Mouse (Mus musculus) heart, postnatal 0 days (tissue): Measurements from ENCODE around the gene Scamp2.

Experiments
- CTCF ChIP-seq: IDR thresholded peaks from 2 replicates; pipeline ENCODE4 v1.5.1; 2016; ENCODE audit warnings: antibody characterized with exemption, control low read depth, low read depth
- EP300 ChIP-seq: IDR thresholded peaks from 2 replicates; pipeline ENCODE4 v1.6.1; 2016; ENCODE audit warnings: antibody characterized with exemption, low read depth

GRCm38 (mm10) chr9:57624295-57624694 is 63.6 kb downstream of the Scamp2 start:
- TF ChIP-seq EP300 (no peak), CTCF (no peak)
